Mouse (Mus musculus) cerebellum, postnatal 25 days (tissue): Measurements from ENCODE around the gene Phospho1.
A peak's percentile ranks its signal among the peaks of the same experiment; 100 is the strongest.

Experiments
- DNase-seq, 2 experiments: peaks; one replicate each; pipeline ENCODE4 v3.0.0; 2021; ENCODE audit warnings: mixed read lengths in 2 of 2

Phospho1 gene

GRCm38 (mm10) chr11:95814101-95814500 is 10.2 kb upstream of the Phospho1 start:
- no peak for DNase-seq

DNA sequence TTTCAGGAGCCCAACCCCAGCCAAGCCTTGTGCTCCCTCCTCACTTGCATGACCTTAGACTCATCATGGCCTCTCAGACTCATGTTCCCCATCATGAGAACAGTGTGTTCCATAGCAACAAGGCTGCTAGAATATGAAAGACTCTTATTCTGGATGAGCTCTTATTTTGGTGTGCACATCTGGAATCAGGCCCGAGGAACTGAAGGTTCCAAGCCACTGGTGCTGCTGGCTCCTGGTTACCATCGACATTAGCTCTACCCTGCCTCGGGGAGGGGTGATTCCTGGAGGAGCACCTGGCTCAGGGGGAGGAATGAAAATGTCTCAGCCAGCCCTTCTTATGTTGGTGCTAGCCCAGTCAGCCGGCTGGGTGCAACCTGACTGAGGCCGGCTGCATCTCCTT is 9.4 kb upstream of the Phospho1 start:
- no peak for DNase-seq

- no peak for DNase-seq
Measured at GRCm38 (mm10) chr11:95815412-95815811, 8.9 kb upstream of the Phospho1 start.

DNA sequence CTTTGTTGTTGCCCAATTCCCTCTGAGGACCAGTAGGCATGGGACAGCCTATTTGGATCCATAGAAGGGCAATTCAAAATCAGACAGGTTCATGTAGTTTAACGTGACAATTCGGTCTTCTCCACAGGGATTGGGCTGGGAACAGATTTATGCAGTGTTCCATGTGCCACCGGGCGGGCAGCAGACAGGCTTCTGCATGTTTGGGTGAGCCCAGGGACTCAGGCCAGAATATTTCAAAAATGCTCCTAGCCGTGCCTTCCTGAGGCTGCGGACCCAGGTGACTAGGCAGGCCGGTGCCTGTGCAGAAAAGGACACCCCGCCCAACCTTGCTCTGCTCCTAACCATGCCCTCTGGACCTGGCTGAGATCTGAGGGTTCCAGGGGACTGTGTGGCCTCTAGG is 5.2 kb upstream of the Phospho1 start:
- no peak for DNase-seq

DNA sequence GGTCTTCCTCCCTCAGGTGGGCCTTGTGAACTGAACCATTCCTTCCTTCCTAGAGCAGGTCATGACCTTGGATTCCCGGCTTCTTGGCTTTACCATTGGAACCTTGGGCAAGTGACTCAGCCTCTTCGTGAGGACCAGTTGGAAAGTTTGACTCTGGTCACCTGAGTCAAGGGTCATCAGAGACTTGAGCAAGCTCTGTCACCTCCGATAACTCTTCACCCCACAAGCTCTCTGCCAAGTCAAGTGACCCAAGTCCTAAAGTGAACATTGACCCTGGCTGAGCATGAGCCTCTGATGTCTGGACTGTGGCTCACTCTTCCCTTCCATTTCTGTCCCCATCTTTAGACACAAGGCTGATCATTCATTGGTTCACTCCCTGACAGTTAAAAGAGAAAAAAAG is 2.8 kb upstream of the Phospho1 start:
- no peak for DNase-seq

DNA sequence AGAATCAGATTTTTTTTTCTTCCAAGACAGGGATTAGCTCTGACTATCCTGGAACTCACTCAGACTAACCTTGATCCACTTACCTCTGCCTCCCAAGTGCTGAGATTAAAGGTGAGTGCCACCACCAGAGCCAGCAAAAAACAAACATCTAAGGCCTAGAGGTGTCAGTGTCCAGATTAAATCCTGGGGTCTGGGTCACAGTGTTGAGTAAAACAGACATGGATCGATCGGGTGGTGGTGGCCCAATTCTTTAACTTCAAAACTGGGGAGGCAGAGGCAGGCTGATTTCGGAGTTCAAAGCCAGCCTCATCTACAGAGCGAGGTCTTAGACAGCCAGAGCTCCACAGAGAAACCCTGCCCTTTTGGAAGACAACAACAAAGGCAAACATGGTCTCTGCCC is 1.9 kb upstream of the Phospho1 start:
- no peak for DNase-seq

- DNase-seq = peak; percentile 83 to 91
Measured at GRCm38 (mm10) chr11:95824877-95825243, 561 bp downstream of the Phospho1 start.

GRCm38 (mm10) chr11:95825625-95826024 is 1.3 kb downstream of the Phospho1 start:
- no peak for DNase-seq

DNA sequence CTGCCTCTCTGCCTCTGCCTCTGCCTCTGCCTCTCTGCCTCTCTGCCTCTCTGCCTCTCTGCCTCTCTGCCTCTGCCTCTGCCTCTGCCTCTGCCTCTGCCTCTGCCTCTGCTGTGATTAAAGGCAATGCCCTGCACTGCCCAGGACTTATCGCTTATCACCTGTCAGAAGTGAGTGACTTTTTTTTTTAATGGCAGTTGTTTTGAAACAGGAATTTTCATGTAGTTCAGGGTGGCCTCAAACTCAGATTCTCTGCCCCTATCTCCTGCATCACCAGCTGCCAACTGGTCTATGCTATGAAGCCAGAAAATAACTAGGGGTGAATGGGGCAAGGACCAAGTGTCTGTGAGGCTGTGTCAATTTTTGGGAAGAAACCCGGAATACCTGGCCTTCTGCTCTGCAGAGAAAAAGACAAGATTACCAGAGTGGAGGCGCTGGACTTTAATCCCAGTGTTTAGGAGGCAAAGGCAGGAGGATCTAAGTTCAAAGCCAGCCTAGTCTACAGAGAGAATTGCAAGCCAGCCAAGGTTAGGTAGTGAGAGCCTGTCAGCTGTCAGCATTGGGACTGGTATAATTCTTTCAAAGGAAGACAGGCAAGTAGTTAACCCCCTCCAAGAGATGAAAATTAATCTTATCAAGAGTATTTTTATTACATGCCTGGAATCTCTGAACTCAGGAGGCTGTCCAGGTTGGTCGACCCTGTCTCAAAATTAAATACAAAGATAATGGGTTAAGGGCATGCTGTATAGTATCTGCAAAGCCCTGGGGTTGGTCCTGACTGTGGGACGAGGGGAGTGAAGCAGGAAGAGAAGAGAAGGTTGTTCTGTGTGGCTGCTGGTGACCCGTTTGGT is 2.2 kb downstream of the Phospho1 start:
- DNase-seq = no peak

- DNase-seq = no peak
Measured at GRCm38 (mm10) chr11:95827168-95827447, 2.8 kb downstream of the Phospho1 start.

DNA sequence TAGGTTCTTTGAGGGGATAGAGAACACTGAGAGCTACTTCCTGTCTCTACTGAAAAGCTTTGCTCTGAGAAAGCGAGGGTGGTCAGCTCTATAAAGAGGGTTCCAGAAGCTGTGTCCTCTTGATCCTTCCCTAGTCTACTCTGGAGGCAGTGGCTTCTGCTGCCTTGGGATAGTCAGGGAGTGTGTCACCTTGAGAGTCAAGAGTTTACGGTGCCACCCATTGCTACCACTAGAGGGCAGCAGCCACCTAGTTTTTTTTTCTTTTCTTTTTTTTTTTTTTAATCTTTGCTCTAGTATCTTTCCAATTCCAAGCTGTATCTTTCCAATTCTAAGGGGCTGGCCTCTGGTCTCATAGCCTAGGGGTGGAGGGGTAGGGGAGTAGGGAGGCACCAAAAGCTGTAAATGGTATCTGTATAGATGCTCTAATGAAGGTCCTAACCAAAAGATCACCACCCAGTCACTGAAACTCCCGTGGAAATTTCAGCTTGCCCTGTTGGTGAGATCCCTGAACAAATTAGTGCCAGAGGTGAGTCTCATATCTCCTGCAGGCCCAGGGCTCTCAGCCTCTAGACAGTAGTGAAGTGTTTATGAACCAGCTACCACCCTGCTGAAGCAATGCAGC is 3.3 kb downstream of the Phospho1 start:
- DNase-seq = peak; percentile 79 to 86

- DNase-seq = no peak
Measured at GRCm38 (mm10) chr11:95828181-95828964, 4.1 kb downstream of the Phospho1 start.

- no peak for DNase-seq
Measured at GRCm38 (mm10) chr11:95829526-95830050, 5.3 kb downstream of the Phospho1 start.

- no peak for DNase-seq
Measured at GRCm38 (mm10) chr11:95830411-95831275, 6.3 kb downstream of the Phospho1 start.

DNA sequence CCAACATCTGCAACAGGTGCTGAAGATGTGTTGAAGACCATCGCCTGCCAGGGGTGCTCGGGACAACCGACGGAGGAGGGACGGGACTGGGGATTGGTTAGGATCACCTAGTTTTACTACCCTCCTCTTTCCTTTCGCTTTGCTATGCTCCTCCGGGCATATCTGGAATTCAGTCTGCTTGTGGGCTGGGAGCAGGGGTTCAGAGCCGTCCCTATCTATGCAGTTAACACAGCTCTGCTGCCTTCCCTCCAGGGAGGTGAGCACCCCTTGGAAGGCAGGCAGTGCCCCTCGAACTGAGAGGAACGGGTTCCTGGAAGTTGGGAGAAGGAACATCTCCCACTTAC is 6.9 kb downstream of the Phospho1 start:
- no peak for DNase-seq

GRCm38 (mm10) chr11:95831641-95832040 is 7.3 kb downstream of the Phospho1 start:
- no peak for DNase-seq

DNA sequence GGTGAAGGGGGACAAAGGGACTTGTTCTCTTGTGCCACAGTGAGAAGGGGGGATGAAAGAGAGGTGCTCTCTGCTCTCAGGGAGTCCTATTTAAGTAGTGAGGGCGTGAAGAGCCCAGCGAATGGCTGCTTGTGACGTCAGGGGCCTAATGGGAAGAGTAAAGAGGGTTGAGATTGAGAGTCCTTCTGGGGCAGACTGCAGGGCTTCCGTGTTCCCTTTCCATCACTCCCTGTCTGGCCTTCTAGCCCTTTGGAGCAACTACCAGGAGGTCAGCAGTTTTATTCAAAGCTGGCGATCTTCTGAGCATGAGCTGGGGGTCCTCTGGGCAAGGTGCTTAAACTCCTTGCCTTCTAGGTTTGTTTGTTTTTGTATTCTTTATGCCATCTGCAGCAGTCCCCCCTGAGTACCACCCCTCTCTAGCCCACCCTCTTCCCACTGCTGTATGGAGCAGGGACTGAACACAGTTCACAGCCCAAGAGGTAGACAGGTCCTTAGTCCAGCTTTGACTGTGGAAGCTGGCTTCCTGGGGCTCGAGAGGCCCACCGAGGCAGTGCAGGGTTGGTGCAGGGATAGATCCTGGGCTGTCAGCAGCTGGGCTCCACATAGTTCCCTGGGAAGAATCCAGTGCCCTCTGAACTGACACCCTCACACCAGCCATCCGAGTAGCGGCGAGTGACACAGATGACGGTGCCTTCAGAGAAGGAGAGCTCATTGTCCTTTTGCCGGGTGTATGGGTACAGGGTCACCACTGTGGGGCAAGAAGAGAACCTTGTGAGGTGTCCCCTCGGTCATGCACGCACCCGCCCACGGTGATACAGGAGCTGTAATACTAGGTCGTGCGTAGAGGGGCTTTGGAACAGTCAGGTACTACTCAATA is 8.1 kb downstream of the Phospho1 start:
- DNase-seq = no peak

DNA sequence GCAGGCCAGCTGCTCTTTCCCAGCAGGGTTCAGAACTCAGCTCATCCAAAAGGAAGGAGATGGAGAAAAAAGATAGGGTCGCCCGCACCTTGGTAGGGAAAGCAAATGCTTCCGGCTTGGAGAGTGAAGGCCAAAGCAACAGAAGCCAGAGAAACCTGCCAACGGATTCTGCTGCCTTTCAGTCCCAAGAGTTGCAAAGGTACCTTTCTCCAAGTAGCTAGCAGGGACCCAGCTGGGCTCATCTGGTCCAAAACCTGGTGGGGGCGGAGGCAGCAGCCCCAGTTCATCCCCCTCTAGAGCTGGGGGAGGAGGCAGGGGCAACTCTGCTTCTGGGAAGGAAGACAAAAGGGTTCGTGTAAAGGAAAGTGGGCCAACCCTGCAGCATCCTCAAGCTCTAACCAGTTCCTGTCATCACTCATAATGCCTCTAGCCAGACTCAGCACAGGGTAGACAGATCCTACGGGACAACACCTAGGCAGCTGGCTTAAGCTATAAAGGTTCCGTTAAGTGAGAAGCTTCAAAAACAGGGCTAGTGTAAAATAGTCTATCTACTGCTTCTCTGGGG is 8.8 kb downstream of the Phospho1 start:
- DNase-seq = no peak

DNA sequence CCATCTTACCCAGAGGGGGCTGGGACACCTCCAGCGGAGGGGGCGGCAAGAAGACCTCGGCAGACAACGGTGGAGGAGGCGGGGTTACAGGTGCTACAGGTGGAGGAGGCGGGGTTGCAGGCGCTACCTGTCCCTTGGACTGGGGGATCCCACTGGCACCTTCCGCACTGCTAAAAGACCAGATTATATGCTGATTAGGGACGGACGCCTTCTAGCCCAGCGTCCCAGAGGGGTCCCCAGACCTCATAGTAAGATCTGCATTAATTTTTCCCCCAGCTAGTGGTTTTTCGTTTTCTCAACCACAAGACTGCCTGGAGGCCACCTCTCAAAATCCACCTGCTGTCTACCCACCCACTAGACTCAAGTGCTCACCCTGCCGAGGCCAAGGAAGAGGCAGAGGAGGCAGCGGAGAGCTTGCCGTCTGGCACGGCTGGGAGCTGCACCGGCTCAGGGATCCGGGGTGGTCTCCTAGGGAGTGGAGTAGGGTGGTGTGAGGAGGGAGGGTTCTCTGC is 9.4 kb downstream of the Phospho1 start:
- no peak for DNase-seq

DNA sequence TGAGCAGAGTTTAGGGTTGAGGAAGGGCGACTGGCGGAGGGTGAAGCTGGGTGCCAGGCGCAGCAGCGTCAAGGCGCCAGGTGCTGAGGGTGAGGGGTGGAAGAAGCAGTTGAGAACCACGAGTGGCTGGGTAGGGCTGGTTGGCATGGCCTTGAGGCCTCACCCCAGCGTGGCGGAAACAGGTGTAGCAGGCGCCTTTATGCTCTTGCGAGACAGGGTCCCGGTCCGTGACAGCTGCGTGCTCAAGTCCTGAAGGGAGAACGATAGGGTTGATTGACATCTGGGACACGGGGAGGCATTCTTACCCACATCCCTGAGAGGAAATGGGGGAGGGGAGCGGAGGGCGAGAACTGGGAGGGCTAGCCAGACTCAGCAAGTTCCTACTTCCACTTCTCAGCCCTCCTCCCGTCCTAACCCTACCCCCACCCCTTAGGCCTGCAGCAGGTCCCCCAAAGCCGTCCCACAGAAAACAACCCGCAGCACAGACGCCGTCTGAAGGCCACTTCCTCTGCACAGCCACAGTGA is 9.9 kb downstream of the Phospho1 start:
- DNase-seq = no peak
